ENCODE assay signal across 9 mouse cellular contexts in the genomic region with DNA sequence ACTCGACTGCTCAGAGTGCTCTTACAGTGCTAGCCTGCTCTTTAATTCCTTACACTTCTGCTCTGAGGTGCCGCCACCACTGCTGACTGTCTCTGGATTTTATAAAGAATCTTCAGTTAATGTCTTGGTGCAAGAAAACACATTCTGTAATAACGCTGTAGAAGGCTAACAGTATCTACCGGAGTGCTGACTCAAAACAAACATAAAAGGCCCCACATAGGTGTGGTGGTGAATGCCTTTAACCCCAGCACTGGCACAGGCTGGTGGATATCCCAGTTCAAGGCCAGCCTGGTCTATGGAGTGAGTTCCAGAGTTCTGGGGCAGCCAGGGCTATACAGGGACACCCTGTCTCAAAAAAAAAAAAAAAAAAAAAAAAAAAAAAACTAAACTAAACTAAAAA. TPM values are rescaled to one million over a fixed set of nuclear protein-coding genes. Genes with fewer than 3 reads are reported as not detected.
DNase-seq lines count a peak whose midpoint lies in the region; ATAC-seq lines count a peak whose summit lies in the region.
"Had no signal": no experiment of that assay in that cellular context is flagged by ENCODE, and none has a peak within 500 bp of the region (broad histone marks: within the 10 kb centered on the region; RNA-seq: fewer than 3 reads in every experiment).

No protein-coding gene starts in this region.

- H3K9ac ChIP-seq in heart, embryonic 12.5 days, result no peak overlapping the region; the same call in 1 of the 2 replicates
- no peak overlapping the region for H3K9ac ChIP-seq in intestine, embryonic 15.5 days
- no peak overlapping the region for H3K9ac ChIP-seq in stomach, embryonic 15.5 days
- H3K9ac ChIP-seq: embryonic facial prominence, embryonic 12.5 days had no signal

- no peaks in the 10 kb centered on the region for H3K9me3 ChIP-seq in heart, embryonic 12.5 days (replicated peaks)
- no peaks in the 10 kb centered on the region for H3K9me3 ChIP-seq in heart, embryonic 10.5 days
- no peaks in the 10 kb centered on the region for H3K9me3 ChIP-seq in megakaryocyte, embryonic 14.5 days
- no peaks in the 10 kb centered on the region for H3K9me3 ChIP-seq in intestine, embryonic 15.5 days
- no peaks in the 10 kb centered on the region for H3K9me3 ChIP-seq in stomach, embryonic 15.5 days
- H3K9me3 ChIP-seq: embryonic facial prominence, embryonic 12.5 days had no signal

- no peaks in the 10 kb centered on the region for H3K27me3 ChIP-seq in heart, embryonic 12.5 days (replicated peaks)
- H3K27me3 ChIP-seq in heart, embryonic 10.5 days (ENCODE audit: insufficient read depth, poor library complexity, severe bottlenecking), result no peaks in the 10 kb centered on the region; the same call in 1 of the 2 replicates
- peaks cover 2% of the 10 kb centered on the region for H3K27me3 ChIP-seq in megakaryocyte, embryonic 14.5 days (replicated peaks)
- H3K27me3 ChIP-seq in intestine, embryonic 15.5 days (replicated peaks), result no peaks in the 10 kb centered on the region
- H3K27me3 ChIP-seq in stomach, embryonic 15.5 days (replicated peaks), result no peaks in the 10 kb centered on the region
- H3K27me3 ChIP-seq: embryonic facial prominence, embryonic 12.5 days had no signal

- peak overlapping the region; percentile 48; the same call in 1 of the 2 replicates for H3K4me2 ChIP-seq in heart, embryonic 12.5 days
- H3K4me2 ChIP-seq in intestine, embryonic 15.5 days (replicated peaks), result peak overlapping the region; percentile 49; the same call in 1 of the 2 replicates
- H3K4me2 ChIP-seq in stomach, embryonic 15.5 days, result peak overlapping the region; percentile 35; the same call in 1 of the 2 replicates
- H3K4me2 ChIP-seq: embryonic facial prominence, embryonic 12.5 days had no signal

- DNase-seq in heart, embryonic 10.5 days (ENCODE audit: low spot score), result no peak
- DNase-seq in frontal cortex, adult 2 months (ENCODE audit: extremely low spot score in 1 of 2, low spot score in 1 of 2), result no peak
- DNase-seq in cerebellum, postnatal 10 days, result no peak

- ATAC-seq in heart, embryonic 12.5 days (ENCODE audit: insufficient number of reproducible peaks, low FRiP score), result no peak
- ATAC-seq in megakaryocyte, adult 5-6 weeks (ENCODE audit: poor library complexity, severe bottlenecking), result no peak
- ATAC-seq in intestine, embryonic 15.5 days, result no peak
- ATAC-seq in stomach, embryonic 15.5 days (ENCODE audit: insufficient read depth, low FRiP score, low read depth), result no peak

- 62% methylated on average over 4 of the region's 4 CpGs for WGBS in heart, embryonic 12.5 days
- WGBS in heart, embryonic 10.5 days, result 63% methylated on average over 4 of the region's 4 CpGs
- 53% methylated on average over 4 of the region's 4 CpGs for WGBS in intestine, embryonic 15.5 days
- WGBS in stomach, embryonic 15.5 days, result 65% methylated on average over 4 of the region's 4 CpGs

- H3K27ac ChIP-seq in heart, embryonic 12.5 days (ENCODE audit: poor library complexity, severe bottlenecking), result no peak overlapping the region
- H3K27ac ChIP-seq in heart, embryonic 10.5 days, result no peak overlapping the region
- H3K27ac ChIP-seq in intestine, embryonic 15.5 days, result no peak overlapping the region
- H3K27ac ChIP-seq in stomach, embryonic 15.5 days, result peak overlapping the region; percentile 21; the same call in 1 of the 2 replicates
- H3K27ac ChIP-seq: embryonic facial prominence, embryonic 12.5 days had no signal

- H3K4me3 ChIP-seq in heart, embryonic 12.5 days, result no peak overlapping the region
- no peak overlapping the region for H3K4me3 ChIP-seq in heart, embryonic 10.5 days
- peak overlapping the region; percentile 92 for H3K4me3 ChIP-seq in megakaryocyte, embryonic 14.5 days (replicated peaks)
- no peak overlapping the region for H3K4me3 ChIP-seq in intestine, embryonic 15.5 days (replicated peaks)
- no peak overlapping the region for H3K4me3 ChIP-seq in stomach, embryonic 15.5 days (replicated peaks)
- H3K4me3 ChIP-seq: embryonic facial prominence, embryonic 12.5 days had no signal

- peaks cover 10% of the 10 kb centered on the region for H3K4me1 ChIP-seq in heart, embryonic 12.5 days (replicated peaks)
- H3K4me1 ChIP-seq in heart, embryonic 10.5 days, result peaks cover 6% of the 10 kb centered on the region
- peaks cover 63% of the 10 kb centered on the region for H3K4me1 ChIP-seq in megakaryocyte, embryonic 14.5 days
- 0 out of 2 replicates have a peak, but pooled peaks cover 6% of the 10 kb centered on the region for H3K4me1 ChIP-seq in intestine, embryonic 15.5 days (replicated peaks)
- H3K4me1 ChIP-seq in stomach, embryonic 15.5 days, result peaks cover 12% of the 10 kb centered on the region; the same call in 1 of the 2 replicates

- H3K36me3 ChIP-seq in heart, embryonic 12.5 days, result no peaks in the 10 kb centered on the region
- H3K36me3 ChIP-seq in heart, embryonic 10.5 days, result no peaks in the 10 kb centered on the region
- peaks cover 16% of the 10 kb centered on the region for H3K36me3 ChIP-seq in megakaryocyte, embryonic 14.5 days (replicated peaks; ENCODE audit: low read length)
- no peaks in the 10 kb centered on the region for H3K36me3 ChIP-seq in intestine, embryonic 15.5 days
- H3K36me3 ChIP-seq in stomach, embryonic 15.5 days, result no peaks in the 10 kb centered on the region
- H3K36me3 ChIP-seq: embryonic facial prominence, embryonic 12.5 days had no signal

RNA-seq across cellular contexts. Expression of a gene that starts 8.1 kb away (rescaled TPM):
- 1.2 and 2.2 TPM in 2 replicates for polyA plus RNA-seq in heart, embryonic 12.5 days (2016; fragmentation: Nextera tagmentation; extraction: Ambion mirVana)
- polyA plus RNA-seq in heart, embryonic 10.5 days (2016; fragmentation: Nextera tagmentation; extraction: Ambion mirVana), result 2.5 and 3.1 TPM in 2 replicates
- 2.4 TPM in 1 of 2 replicates, not detected in the other for polyA plus RNA-seq in megakaryocyte, embryonic 14.5 days (2012; ENCODE audit: insufficient read depth, low replicate concordance)
- 4.4 and 5.3 TPM in 2 replicates for total RNA-seq in megakaryocyte, adult 5-6 weeks (2015)
- 4.9 and 5.0 TPM in 2 replicates for total RNA-seq in megakaryocyte, adult 5-6 weeks (2017)
- 2.0 and 2.1 TPM in 2 replicates for polyA plus RNA-seq in intestine, embryonic 15.5 days (2015; fragmentation: Nextera tagmentation; extraction: Ambion mirVana)
- polyA plus RNA-seq in stomach, embryonic 15.5 days (2015; fragmentation: Nextera tagmentation; extraction: Ambion mirVana), result 2.2 and 3.3 TPM in 2 replicates
- polyA plus RNA-seq in frontal cortex, adult 2 months (2012; rRNA removed), result 17.1 and 19.1 TPM in 2 replicates
